Mouse (Mus musculus) heart, embryonic 14.5 days (tissue): ENCODE data around the gene Fam3c. TPM values are rescaled to one million over a fixed set of nuclear protein-coding genes. Genes with fewer than 3 reads are reported as not detected.

Experiments used
- ATAC-seq: fragments of 200-750 bp; cut with Nextera tagmentation; 2 replicates; pipeline ENCODE4 v1.8.0; 2017; ENCODE audit warnings: low read depth, moderate TSS enrichment; ENCODE audit not compliant: insufficient number of reproducible peaks, insufficient read depth, low FRiP score
- H3K27ac ChIP-seq, 2 experiments: fragments of 200-500 bp in 1 of 2; fragments of 300-500 bp in 1 of 2; sonication (generic) in 1 of 2; replicated peaks in 1 of 2; 2 replicates each; pipeline ENCODE4 v1.5.1; 2012 to 2014; ENCODE audit warnings: low read depth in 2 of 2, low read length in 2 of 2, control low read depth in 1 of 2, mild to moderate bottlenecking in 1 of 2, mixed read lengths in 1 of 2; ENCODE audit not compliant: control insufficient read depth in 1 of 2, insufficient read depth in 1 of 2
- H3K27me3 ChIP-seq: fragments of 300-500 bp; sonication (generic); 2 replicates; pipeline ENCODE4 v1.6.1; 2014; ENCODE audit warnings: mild to moderate bottlenecking, low read length, control low read depth; ENCODE audit not compliant: control insufficient read depth, insufficient read depth
- H3K36me3 ChIP-seq: fragments of 300-500 bp; sonication (generic); 2 replicates; pipeline ENCODE4 v1.6.1; 2014; ENCODE audit warnings: mild to moderate bottlenecking, control low read depth, low read length, mixed read lengths; ENCODE audit not compliant: control insufficient read depth, insufficient read depth
- H3K4me1 ChIP-seq, 2 experiments: fragments of 200-500 bp in 1 of 2; fragments of 300-500 bp in 1 of 2; sonication (generic) in 1 of 2; 2 replicates each; pipeline ENCODE4 v1.6.1; 2012 to 2014; ENCODE audit warnings: low read length in 2 of 2, control low read depth in 1 of 2, mixed read lengths in 1 of 2; ENCODE audit not compliant: control insufficient read depth in 2 of 2, insufficient read depth in 2 of 2
- H3K4me2 ChIP-seq: fragments of 300-500 bp; sonication (generic); 2 replicates; pipeline ENCODE4 v1.6.1; 2014; ENCODE audit warnings: mild to moderate bottlenecking, low read length
- H3K4me3 ChIP-seq, 2 experiments: fragments of 200-500 bp in 1 of 2; fragments of 300-500 bp in 1 of 2; sonication (generic) in 1 of 2; 2 replicates each; pipeline ENCODE4 v1.5.1; 2012 to 2014; ENCODE audit warnings: low read length in 2 of 2, mild to moderate bottlenecking in 2 of 2, control low read depth in 1 of 2, low read depth in 1 of 2, moderate library complexity in 1 of 2; ENCODE audit not compliant: control insufficient read depth in 1 of 2, insufficient read depth in 1 of 2
- H3K9ac ChIP-seq: fragments of 300-500 bp; sonication (generic); 2 replicates; pipeline ENCODE4 v1.6.1; 2014; ENCODE audit warnings: mild to moderate bottlenecking, low read length
- H3K9me3 ChIP-seq: fragments of 300-500 bp; sonication (generic); 2 replicates; pipeline ENCODE4 v1.6.1; 2016; ENCODE audit warnings: low read length, control low read depth; ENCODE audit not compliant: control insufficient read depth
- WGBS: fragments of 180-500 bp; shearing (Covaris S2); extraction: QIAGEN DNeasy Blood & Tissue Kit; methylation state at CpG from one replicate; pipeline ENCODE4 v1.1.7; 2014; 5-methylcytosine and 5-hydroxymethylcytosine counted together
- polyA plus RNA-seq: library from polyadenylated mRNA; unstranded; fragments of >200 nt; fragmentation: Nextera tagmentation; extraction: Ambion mirVana; gene quantifications from 2 replicates; pipeline ENCODE4 v1.2.1, GENCODE M21; 2014

Gene Fam3c
- polyA plus RNA-seq, 1 experiment from 2014 or later: 49.6 TPM

GRCm38 (mm10) chr6:22289461-22290021 lies 66.5 kb downstream of the Fam3c start:
- Histone ChIP-seq H3K4me1 (peaks cover 12 to 13% of the 10 kb centered on the region in 2 experiments; a peak in 3 of 4 replicates), H3K36me3 (no peaks in the 10 kb centered on the region), H3K4me3 (peak overlapping the region; percentile 45 to 52), H3K4me2 (peak overlapping the region; percentile 83), H3K9ac (peak overlapping the region; percentile 58), H3K27me3 (peaks cover 47% of the 10 kb centered on the region), H3K9me3 (no peaks in the 10 kb centered on the region), H3K27ac (no peak overlapping the region)
- ATAC-seq: no peak
- 5% methylated on average over 21 of the region's 21 CpGs for WGBS

- no peak overlapping the region for H3K27ac ChIP-seq
- H3K4me3 ChIP-seq: peak overlapping the region; percentile 45 to 52
- 2% methylated on average over 38 of the region's 38 CpGs for WGBS
- peaks cover 47% of the 10 kb centered on the region for H3K27me3 ChIP-seq
- peaks cover 12 to 13% of the 10 kb centered on the region in 2 experiments; a peak in 3 of 4 replicates for H3K4me1 ChIP-seq
- H3K9me3 ChIP-seq: no peaks in the 10 kb centered on the region
- peak; percentile 54 for ATAC-seq
- H3K36me3 ChIP-seq: no peaks in the 10 kb centered on the region
- H3K4me2 ChIP-seq: peak overlapping the region; percentile 83
- H3K9ac ChIP-seq: peak overlapping the region; percentile 58
These were observed 67.1 kb downstream of the Fam3c start for GRCm38 (mm10) chr6:22288737-22289460.

- Histone ChIP-seq H3K36me3 (no peaks in the 10 kb centered on the region), H3K27ac (no peak within 1 kb of the TSS), H3K4me1 (peaks cover 12 to 13% of the 10 kb centered on the region in 2 experiments; a peak in 3 of 4 replicates), H3K9ac (peak within 1 kb of the TSS; percentile 58), H3K4me2 (peak within 1 kb of the TSS; percentile 83), H3K27me3 (peaks cover 47% of the 10 kb centered on the region), H3K4me3 (peak within 1 kb of the TSS; percentile 45 to 52), H3K9me3 (no peaks in the 10 kb centered on the region)
- ATAC-seq: peak; percentile 59; the same call in 1 of the 2 replicates
- 1% methylated on average over 20 of the region's 20 CpGs for WGBS
These were observed 67.9 kb downstream of the Fam3c start, which contains the start of gene Wnt16 for GRCm38 (mm10) chr6:22288004-22288736. Gene Wnt16, plus strand, starts transcription at chr6:22288227.

- Histone ChIP-seq H3K4me1 (no peaks in the 10 kb centered on the region; a peak in 1 of 4 replicates), H3K27me3 (peaks cover 12% of the 10 kb centered on the region), H3K27ac (no peak overlapping the region), H3K9ac (no peak overlapping the region), H3K9me3 (no peaks in the 10 kb centered on the region), H3K36me3 (no peaks in the 10 kb centered on the region), H3K4me2 (no peak overlapping the region), H3K4me3 (no peak overlapping the region)
- no peak for ATAC-seq
- 86% methylated on average over 4 of the region's 4 CpGs for WGBS
These were observed 73.6 kb downstream of the Fam3c start for GRCm38 (mm10) chr6:22282405-22282804.

- no peak for ATAC-seq
- 60% methylated on average over 14 of the region's 14 CpGs for WGBS
- Histone ChIP-seq H3K4me3 (no peak overlapping the region), H3K27me3 (no peaks in the 10 kb centered on the region), H3K4me1 (no peaks in the 10 kb centered on the region; a peak in 1 of 4 replicates), H3K9ac (no peak overlapping the region), H3K27ac (no peak overlapping the region), H3K9me3 (no peaks in the 10 kb centered on the region), H3K4me2 (no peak overlapping the region), H3K36me3 (no peaks in the 10 kb centered on the region)
These were observed 75.7 kb downstream of the Fam3c start for GRCm38 (mm10) chr6:22280217-22280861.

GRCm38 (mm10) chr6:22277941-22278340 lies 78.1 kb downstream of the Fam3c start:
- 80% methylated on average over 3 of the region's 3 CpGs for WGBS
- Histone ChIP-seq H3K9me3 (no peaks in the 10 kb centered on the region), H3K4me1 (no peaks in the 10 kb centered on the region; a peak in 1 of 4 replicates), H3K4me3 (no peak overlapping the region), H3K36me3 (no peaks in the 10 kb centered on the region), H3K4me2 (no peak overlapping the region), H3K9ac (no peak overlapping the region), H3K27me3 (no peaks in the 10 kb centered on the region), H3K27ac (no peak overlapping the region)
- no peak for ATAC-seq

- ATAC-seq: no peak
- Histone ChIP-seq H3K9me3 (no peaks in the 10 kb centered on the region), H3K4me3 (no peak overlapping the region), H3K36me3 (no peaks in the 10 kb centered on the region), H3K27ac (no peak overlapping the region), H3K4me1 (peaks cover 0 to 9% of the 10 kb centered on the region in 2 experiments; a peak in 2 of 4 replicates), H3K9ac (no peak overlapping the region), H3K4me2 (no peak overlapping the region), H3K27me3 (no peaks in the 10 kb centered on the region)
- 37% methylated on average over 8 of the region's 8 CpGs for WGBS
These were observed 86.1 kb downstream of the Fam3c start for GRCm38 (mm10) chr6:22269840-22270521.
